Mouse (Mus musculus) kidney, embryonic 15.5 days (tissue): ENCODE measurements around the gene Lekr1. TPM values are rescaled to one million over a fixed set of nuclear protein-coding genes. Genes with fewer than 3 reads are reported as not detected.

ENCODE experiments used
- ATAC-seq: fragments of 200-750 bp; cut with Nextera tagmentation; replicated peaks from 2 replicates; pipeline ENCODE4 v1.8.0; 2017; ENCODE audit warnings: moderate TSS enrichment; ENCODE audit not compliant: low FRiP score
- H3K27ac ChIP-seq: fragments of 300-500 bp; sonication (generic); 2 replicates; pipeline ENCODE4 v1.5.1; 2015; ENCODE audit warnings: mild to moderate bottlenecking, inconsistent platforms
- H3K27me3 ChIP-seq: fragments of 300-500 bp; sonication (generic); 2 replicates; pipeline ENCODE4 v1.6.1; 2015; ENCODE audit warnings: inconsistent platforms
- H3K36me3 ChIP-seq: fragments of 300-500 bp; sonication (generic); 2 replicates; pipeline ENCODE4 v1.6.1; 2015; ENCODE audit warnings: inconsistent platforms
- H3K4me1 ChIP-seq: fragments of 300-500 bp; sonication (generic); 2 replicates; pipeline ENCODE4 v1.6.1; 2015; ENCODE audit warnings: inconsistent platforms
- H3K4me2 ChIP-seq: fragments of 300-500 bp; sonication (generic); 2 replicates; pipeline ENCODE4 v1.6.1; 2015; ENCODE audit warnings: moderate library complexity, mild to moderate bottlenecking, inconsistent platforms
- H3K4me3 ChIP-seq: fragments of 300-500 bp; sonication (generic); replicated peaks from 2 replicates; pipeline ENCODE4 v1.5.1; 2015; ENCODE audit warnings: mild to moderate bottlenecking, inconsistent platforms
- H3K9ac ChIP-seq: fragments of 300-500 bp; sonication (generic); 2 replicates; pipeline ENCODE4 v1.6.1; 2015; ENCODE audit warnings: mild to moderate bottlenecking, inconsistent platforms
- H3K9me3 ChIP-seq: fragments of 300-500 bp; sonication (generic); replicated peaks from 2 replicates; pipeline ENCODE4 v1.6.1; 2016; ENCODE audit warnings: inconsistent platforms
- WGBS: fragments of 180-500 bp; shearing (Covaris S2); methylation state at CpG from one replicate; pipeline ENCODE4 v1.1.7; 2015; ENCODE audit warnings: mixed read lengths; 5-methylcytosine and 5-hydroxymethylcytosine counted together
- polyA plus RNA-seq: library from polyadenylated mRNA; unstranded; fragments of >200 nt; fragmentation: Nextera tagmentation; extraction: Ambion mirVana; gene quantifications from 2 replicates; pipeline ENCODE4 v1.2.1, GENCODE M21; 2015

Gene Lekr1
- polyA plus RNA-seq, 1 experiment from 2014 or later, result 7.8 TPM

- no peak for ATAC-seq
- peaks cover 25% of the 10 kb centered on the region for H3K4me1 ChIP-seq
- H3K9ac ChIP-seq, result no peak overlapping the region
- H3K4me2 ChIP-seq, result no peak overlapping the region
- no peak overlapping the region for H3K4me3 ChIP-seq
- WGBS, result 57% methylated on average over 7 of the region's 7 CpGs
- H3K36me3 ChIP-seq, result no peaks in the 10 kb centered on the region
- no peak overlapping the region for H3K27ac ChIP-seq
- H3K9me3 ChIP-seq, result no peaks in the 10 kb centered on the region
- H3K27me3 ChIP-seq, result no peaks in the 10 kb centered on the region
Observed at GRCm38 (mm10) chr3:65637313-65637712, 28.7 kb upstream of the Lekr1 start.

DNA sequence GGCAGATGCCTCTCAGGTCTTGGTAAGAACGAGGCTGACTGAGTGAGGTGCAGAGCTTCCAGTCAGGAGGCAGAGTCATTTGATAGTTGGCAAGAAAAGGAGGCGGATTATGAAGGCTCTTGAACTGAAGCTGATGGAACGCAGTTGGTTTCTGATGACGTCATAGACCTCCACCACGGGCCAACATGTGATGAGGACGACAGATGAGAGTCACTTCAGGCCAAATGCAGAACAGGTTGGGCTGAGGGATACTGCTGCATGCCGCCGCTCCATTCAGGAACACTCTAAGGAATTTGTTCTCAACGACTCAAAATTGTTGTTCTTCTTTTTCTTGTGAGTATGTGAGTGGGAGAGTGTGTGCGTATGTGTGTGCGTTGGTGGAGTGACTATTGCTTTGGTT is 27.1 kb upstream of the Lekr1 start:
- Histone ChIP-seq H3K9ac (no peak overlapping the region), H3K27ac (peak overlapping the region; percentile 18; the same call in 1 of the 2 replicates), H3K4me2 (no peak overlapping the region), H3K9me3 (no peaks in the 10 kb centered on the region), H3K4me1 (peaks cover 25% of the 10 kb centered on the region), H3K36me3 (no peaks in the 10 kb centered on the region), H3K4me3 (no peak overlapping the region), H3K27me3 (no peaks in the 10 kb centered on the region)
- no peak for ATAC-seq
- WGBS, result 70% methylated on average over 11 of the region's 11 CpGs

DNA sequence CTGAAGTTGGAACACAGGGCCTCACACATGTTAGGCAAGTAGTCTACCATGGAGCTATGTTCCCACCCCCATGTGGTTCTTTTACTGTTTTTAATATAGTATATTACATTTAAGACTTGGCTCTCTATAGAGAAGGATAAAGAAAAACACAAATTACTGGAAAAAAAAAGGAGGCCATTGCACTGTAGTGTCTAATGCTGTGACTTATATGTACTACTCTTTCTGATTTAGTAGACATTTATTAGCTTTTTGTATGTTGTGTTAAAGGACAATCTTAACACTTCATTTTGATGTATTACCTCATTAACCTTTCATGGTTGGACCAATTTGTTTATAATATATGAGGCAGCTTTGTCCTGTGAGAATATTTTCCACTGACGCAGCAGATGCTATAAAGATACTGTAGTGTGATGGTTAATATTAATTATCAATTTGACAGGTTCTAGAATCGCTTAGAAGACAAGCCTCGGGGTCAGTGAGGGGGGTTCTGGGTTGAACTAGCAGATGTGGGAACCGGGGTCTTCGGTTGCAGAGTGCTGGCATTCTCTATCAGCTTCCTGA is 26.5 kb upstream of the Lekr1 start:
- Histone ChIP-seq H3K4me3 (no peak overlapping the region), H3K4me2 (no peak overlapping the region), H3K27me3 (no peaks in the 10 kb centered on the region), H3K27ac (peak overlapping the region; percentile 18; the same call in 1 of the 2 replicates), H3K36me3 (no peaks in the 10 kb centered on the region), H3K4me1 (peaks cover 20% of the 10 kb centered on the region), H3K9me3 (no peaks in the 10 kb centered on the region), H3K9ac (no peak overlapping the region)
- ATAC-seq, result peak; percentile 79
- 38% methylated on average over 5 of the region's 5 CpGs for WGBS

DNA sequence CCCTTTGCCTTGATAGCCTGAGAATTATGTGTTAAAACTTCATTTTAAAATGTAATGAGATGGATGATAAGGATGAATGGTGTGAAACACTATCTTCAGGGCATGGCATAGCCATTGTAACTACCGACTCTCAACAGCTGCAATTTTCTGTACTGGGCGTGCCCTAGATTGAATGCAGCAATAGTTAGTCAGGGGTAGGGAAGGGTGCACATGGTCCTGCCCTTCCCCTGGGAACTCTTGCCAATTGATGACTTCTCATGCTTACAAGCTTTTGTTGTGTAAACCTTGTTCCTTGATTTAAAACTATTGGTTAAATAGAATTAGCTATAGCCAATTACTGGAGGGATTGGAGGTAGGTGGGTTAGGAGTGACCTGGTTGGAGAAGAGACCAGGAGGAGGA is 23.1 kb upstream of the Lekr1 start:
- Histone ChIP-seq H3K36me3 (no peaks in the 10 kb centered on the region), H3K27me3 (no peaks in the 10 kb centered on the region), H3K9me3 (no peaks in the 10 kb centered on the region; the same call in 1 of the 2 replicates), H3K4me2 (no peak overlapping the region), H3K27ac (no peak overlapping the region), H3K9ac (no peak overlapping the region), H3K4me3 (no peak overlapping the region), H3K4me1 (peaks cover 9% of the 10 kb centered on the region; the same call in 1 of the 2 replicates)
- WGBS, result 77% methylated on average over 2 of the region's 2 CpGs
- ATAC-seq, result no peak

GRCm38 (mm10) chr3:65643654-65644053 is 22.4 kb upstream of the Lekr1 start:
- Histone ChIP-seq H3K27ac (no peak overlapping the region), H3K27me3 (no peaks in the 10 kb centered on the region), H3K4me3 (no peak overlapping the region), H3K9ac (no peak overlapping the region), H3K4me2 (no peak overlapping the region), H3K36me3 (no peaks in the 10 kb centered on the region), H3K4me1 (peaks cover 6% of the 10 kb centered on the region; the same call in 1 of the 2 replicates), H3K9me3 (no peaks in the 10 kb centered on the region; the same call in 1 of the 2 replicates)
- ATAC-seq, result peak; percentile 53; the same call in 1 of the 2 replicates
- 79% methylated on average over 1 of the region's 1 CpGs for WGBS

GRCm38 (mm10) chr3:65647592-65647991 is 18.4 kb upstream of the Lekr1 start:
- Histone ChIP-seq H3K36me3 (no peaks in the 10 kb centered on the region), H3K4me2 (no peak overlapping the region), H3K9ac (no peak overlapping the region), H3K27ac (no peak overlapping the region), H3K4me3 (no peak overlapping the region), H3K9me3 (no peaks in the 10 kb centered on the region; the same call in 1 of the 2 replicates), H3K4me1 (no peaks in the 10 kb centered on the region), H3K27me3 (no peaks in the 10 kb centered on the region)
- no peak for ATAC-seq
- WGBS, result 69% methylated on average over 8 of the region's 8 CpGs

GRCm38 (mm10) chr3:65648913-65649312 is 17.1 kb upstream of the Lekr1 start:
- no peaks in the 10 kb centered on the region for H3K27me3 ChIP-seq
- no peak overlapping the region for H3K4me3 ChIP-seq
- H3K27ac ChIP-seq, result no peak overlapping the region
- no peak for ATAC-seq
- H3K4me1 ChIP-seq, result peaks cover 4% of the 10 kb centered on the region; the same call in 1 of the 2 replicates
- H3K9me3 ChIP-seq, result no peaks in the 10 kb centered on the region; the same call in 1 of the 2 replicates
- no peak overlapping the region for H3K4me2 ChIP-seq
- H3K9ac ChIP-seq, result no peak overlapping the region
- 63% methylated on average over 1 of the region's 1 CpGs for WGBS
- H3K36me3 ChIP-seq, result no peaks in the 10 kb centered on the region

- Histone ChIP-seq H3K4me3 (no peak overlapping the region), H3K4me2 (no peak overlapping the region), H3K27ac (no peak overlapping the region), H3K36me3 (no peaks in the 10 kb centered on the region), H3K9ac (no peak overlapping the region), H3K27me3 (peaks cover 4% of the 10 kb centered on the region; the same call in 1 of the 2 replicates), H3K4me1 (peaks cover 7% of the 10 kb centered on the region; the same call in 1 of the 2 replicates), H3K9me3 (no peaks in the 10 kb centered on the region; the same call in 1 of the 2 replicates)
- peak; percentile 67; the same call in 1 of the 2 replicates for ATAC-seq
- WGBS, result 26% methylated on average over 7 of the region's 7 CpGs
Observed at GRCm38 (mm10) chr3:65650156-65650815, 15.7 kb upstream of the Lekr1 start.

GRCm38 (mm10) chr3:65654541-65655206 is 11.4 kb upstream of the Lekr1 start:
- H3K27ac ChIP-seq, result no peak overlapping the region
- H3K9ac ChIP-seq, result no peak overlapping the region
- WGBS, result 36% methylated on average over 10 of the region's 10 CpGs

DNA sequence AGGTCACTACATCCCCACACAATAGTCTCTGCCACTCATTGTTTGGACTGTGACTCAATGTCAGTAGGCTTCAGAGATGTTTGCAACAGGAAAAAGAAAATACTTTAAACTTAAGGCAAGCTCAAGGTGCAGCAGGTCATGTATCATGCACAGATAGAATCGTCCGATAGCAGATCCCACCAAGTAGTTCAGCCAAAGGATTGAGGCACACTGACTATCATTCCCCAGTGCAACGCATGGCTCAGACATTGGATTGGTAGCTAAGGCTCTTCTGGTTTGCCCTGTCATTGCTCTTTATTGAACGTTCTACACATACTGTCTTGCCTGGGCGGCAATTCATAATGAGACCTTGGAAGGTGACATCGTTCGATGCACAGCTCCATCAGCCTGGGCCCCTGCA is 9.6 kb upstream of the Lekr1 start:
- H3K9me3 ChIP-seq, result no peaks in the 10 kb centered on the region
- ATAC-seq, result no peak
- no peak overlapping the region for H3K4me2 ChIP-seq
- H3K27me3 ChIP-seq, result peaks cover 26% of the 10 kb centered on the region
- H3K4me1 ChIP-seq, result peaks cover 19% of the 10 kb centered on the region
- H3K27ac ChIP-seq, result no peak overlapping the region
- H3K9ac ChIP-seq, result no peak overlapping the region
- no peak overlapping the region for H3K4me3 ChIP-seq
- WGBS, result 80% methylated on average over 7 of the region's 7 CpGs
- H3K36me3 ChIP-seq, result no peaks in the 10 kb centered on the region

More at GRCm38 (mm10) chr3:65654541-65655206, 11.4 kb upstream of the Lekr1 start:
- no peaks in the 10 kb centered on the region for H3K36me3 ChIP-seq
- H3K4me1 ChIP-seq, result peaks cover 19% of the 10 kb centered on the region
- H3K4me3 ChIP-seq, result no peak overlapping the region
- ATAC-seq, result no peak
- no peak overlapping the region for H3K4me2 ChIP-seq
- H3K9me3 ChIP-seq, result no peaks in the 10 kb centered on the region
- H3K27me3 ChIP-seq, result peaks cover 23% of the 10 kb centered on the region

DNA sequence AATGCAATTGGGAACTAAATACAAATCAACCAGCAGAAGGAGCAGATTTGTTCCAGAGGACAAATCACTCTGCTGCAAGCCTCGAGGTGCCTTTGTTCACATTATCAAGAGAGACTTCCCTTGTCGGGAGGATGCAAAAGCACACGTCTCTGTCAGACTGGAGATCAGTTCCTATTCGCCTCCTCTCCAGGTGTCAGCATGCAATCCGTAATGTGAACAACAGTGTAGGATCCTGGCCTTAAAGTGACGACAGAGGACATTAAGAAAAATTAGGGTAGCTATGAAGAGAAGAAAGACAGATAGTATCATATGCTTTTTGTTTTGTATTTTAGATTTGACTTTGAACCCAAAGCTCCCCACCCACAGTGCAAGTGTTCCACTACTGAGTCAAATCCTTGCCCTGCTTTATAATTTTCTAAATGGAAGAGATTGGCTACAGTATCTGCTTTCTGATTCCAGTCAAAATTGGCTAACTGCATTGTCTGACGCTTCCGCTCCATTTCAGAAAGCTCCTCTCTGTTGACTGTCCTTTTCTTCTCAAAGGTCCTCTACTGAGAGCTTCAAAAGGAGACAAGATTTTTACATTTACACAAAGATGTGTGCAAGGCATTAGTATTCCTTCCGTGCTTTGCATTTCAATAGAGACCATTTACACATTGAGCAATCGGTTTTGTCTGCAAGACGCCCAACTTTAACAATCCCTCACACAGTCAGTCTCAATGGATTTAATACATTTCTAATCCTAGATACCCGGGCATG is 8.9 kb upstream of the Lekr1 start:
- H3K4me3 ChIP-seq, result no peak overlapping the region
- H3K9ac ChIP-seq, result no peak overlapping the region
- no peaks in the 10 kb centered on the region for H3K9me3 ChIP-seq
- 54% methylated on average over 12 of the region's 12 CpGs for WGBS
- H3K36me3 ChIP-seq, result no peaks in the 10 kb centered on the region
- H3K4me1 ChIP-seq, result peaks cover 19% of the 10 kb centered on the region
- H3K4me2 ChIP-seq, result no peak overlapping the region
- H3K27me3 ChIP-seq, result peaks cover 26% of the 10 kb centered on the region
- H3K27ac ChIP-seq, result no peak overlapping the region
- no peak for ATAC-seq
